Mouse (Mus musculus) thymus, adult 2 months (tissue): ENCODE results near the gene Hpcal4.

Experiments
- CTCF ChIP-seq: fragments of 200-500 bp; IDR thresholded peaks from 2 replicates; pipeline ENCODE4 v1.5.1; 2012; ENCODE audit warnings: mild to moderate bottlenecking, control low read depth, low read length, moderate library complexity, borderline replicate concordance; ENCODE audit not compliant: control insufficient read depth, poor library complexity, insufficient read depth; ENCODE audit errors: extremely low read depth
- POLR2A ChIP-seq: fragments of 200-500 bp; IDR thresholded peaks from 2 replicates; pipeline ENCODE4 v1.6.1; 2012; ENCODE audit warnings: mild to moderate bottlenecking, low read length, control low read depth, moderate library complexity; ENCODE audit not compliant: control insufficient read depth, poor library complexity, insufficient read depth; ENCODE audit errors: extremely low read depth

DNA sequence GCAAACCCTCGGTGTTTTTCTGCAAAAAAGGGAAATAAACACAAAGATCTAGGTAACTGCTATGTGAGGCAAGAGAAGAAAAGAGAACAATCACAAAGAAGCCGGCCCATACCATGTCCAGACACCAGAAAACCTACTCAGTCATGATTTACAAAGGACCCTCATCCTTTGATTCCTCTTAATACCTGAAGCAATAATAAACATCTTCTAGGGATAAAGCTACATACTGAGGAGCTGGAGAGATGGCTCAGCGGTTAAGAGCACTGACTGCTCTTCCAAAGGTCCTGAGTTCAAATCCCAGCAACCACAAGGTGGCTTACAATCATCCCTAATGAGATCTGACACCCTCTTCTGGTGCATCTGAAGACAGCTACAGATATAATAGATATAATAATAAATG lies 45.5 kb upstream of the Hpcal4 start:
- TF ChIP-seq CTCF (no peak), POLR2A (no peak)
